Mouse (Mus musculus) adrenal gland, postnatal 14 days (tissue): ENCODE measurements around the gene Ttc12. TPM values are rescaled to one million over a fixed set of nuclear protein-coding genes. Genes with fewer than 3 reads are reported as not detected.
A peak's percentile ranks its signal among the peaks of the same experiment; 100 is the strongest.

ENCODE experiments used
- DNase-seq: peaks from one replicate; pipeline ENCODE4 v3.0.0; 2021; ENCODE audit warnings: mixed read lengths
- total RNA-seq: library from RNA; stranded (reverse); gene quantifications from 2 replicates; pipeline ENCODE4 v1.2.3, GENCODE M21; 2021

Gene Ttc12
- total RNA-seq, 1 experiment from 2014 or later: 10.3 TPM

- peak; percentile 90 for DNase-seq
Measured at GRCm38 (mm10) chr9:49488912-49489895, 3.2 kb upstream of the Ttc12 start.

- no peak for DNase-seq
Measured at GRCm38 (mm10) chr9:49488258-49488657, 2.2 kb upstream of the Ttc12 start.

DNA sequence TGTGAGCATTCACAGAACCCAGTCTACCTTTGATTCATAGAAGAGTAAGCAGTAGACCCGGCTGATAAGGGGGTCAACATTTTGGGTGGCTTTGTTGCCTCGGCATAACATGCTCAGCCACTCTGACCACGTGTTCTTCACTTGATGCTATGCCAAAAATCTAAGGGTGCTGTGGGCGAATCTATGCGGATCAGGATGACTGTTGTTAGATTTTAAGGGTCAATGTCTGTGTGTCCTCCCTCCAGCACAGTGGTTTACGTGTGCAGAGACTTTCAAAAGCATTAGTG lies 1.6 kb upstream of the Ttc12 start:
- no peak for DNase-seq

DNA sequence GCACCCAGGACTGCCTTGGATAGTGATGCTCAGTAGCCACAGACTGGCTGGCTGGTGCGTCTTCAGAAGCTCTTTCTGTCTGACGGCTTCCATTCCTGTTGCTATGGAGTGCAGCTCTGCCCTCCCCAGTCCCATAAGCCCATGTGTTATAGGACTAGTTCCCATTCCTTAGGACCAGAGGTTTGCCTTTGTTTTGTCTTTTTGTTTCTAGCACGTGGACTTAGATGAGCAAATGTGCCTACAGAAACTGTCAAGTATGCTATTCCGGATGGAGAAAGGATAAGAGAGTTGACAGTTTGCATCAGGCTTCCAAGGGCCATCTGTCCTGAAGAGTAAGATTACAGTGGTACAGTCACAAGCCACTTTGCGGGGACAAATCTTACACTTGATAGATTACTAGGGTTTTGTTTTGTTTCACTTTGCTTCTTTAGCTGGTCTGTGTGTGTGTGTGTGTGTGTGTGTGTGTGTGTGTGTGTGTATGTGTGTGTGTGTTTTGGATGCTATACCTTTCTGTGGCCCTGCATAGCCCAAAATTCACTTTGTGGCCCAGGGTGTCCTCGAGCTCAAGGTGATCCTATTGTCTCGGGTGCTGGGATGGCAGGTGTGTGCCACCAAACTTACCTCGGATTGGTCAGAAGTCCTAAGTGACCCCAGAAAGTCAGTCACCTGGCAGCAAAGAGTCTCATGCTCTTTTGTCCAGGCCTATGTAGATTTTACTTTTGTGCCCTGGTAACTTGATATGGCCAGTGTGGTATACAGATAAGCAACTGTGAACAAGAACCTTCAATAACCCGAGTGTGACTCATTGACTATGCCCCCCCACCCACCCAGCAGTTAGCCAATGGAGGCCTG lies 1.0 kb upstream of the Ttc12 start:
- no peak for DNase-seq

GRCm38 (mm10) chr9:49485250-49485891 lies 654 bp downstream of the Ttc12 start:
- DNase-seq: peak; percentile 59

GRCm38 (mm10) chr9:49483316-49483715 lies 2.7 kb downstream of the Ttc12 start:
- DNase-seq: peak; percentile 73

- DNase-seq: no peak
Measured at GRCm38 (mm10) chr9:49472126-49472525, 13.9 kb downstream of the Ttc12 start.

DNA sequence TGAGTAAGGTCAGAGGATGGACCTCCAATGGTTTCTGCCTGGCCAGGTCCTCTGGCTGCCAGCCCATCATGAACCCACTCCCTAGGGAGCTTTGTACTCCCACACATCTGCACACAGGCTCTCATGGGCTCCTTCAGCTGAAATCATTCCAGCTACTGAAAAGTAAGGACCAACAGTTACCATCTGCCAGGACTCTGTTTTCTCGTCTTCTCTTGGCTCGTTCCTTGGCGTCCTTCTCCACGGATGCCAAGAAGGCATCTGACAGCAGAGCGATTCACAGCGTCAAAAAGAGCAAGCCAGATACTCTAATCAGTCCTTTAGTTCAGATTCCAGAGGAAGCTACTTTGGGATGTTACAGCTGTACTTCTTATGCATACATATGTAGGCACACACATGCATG lies 15.1 kb downstream of the Ttc12 start:
- DNase-seq: no peak

DNA sequence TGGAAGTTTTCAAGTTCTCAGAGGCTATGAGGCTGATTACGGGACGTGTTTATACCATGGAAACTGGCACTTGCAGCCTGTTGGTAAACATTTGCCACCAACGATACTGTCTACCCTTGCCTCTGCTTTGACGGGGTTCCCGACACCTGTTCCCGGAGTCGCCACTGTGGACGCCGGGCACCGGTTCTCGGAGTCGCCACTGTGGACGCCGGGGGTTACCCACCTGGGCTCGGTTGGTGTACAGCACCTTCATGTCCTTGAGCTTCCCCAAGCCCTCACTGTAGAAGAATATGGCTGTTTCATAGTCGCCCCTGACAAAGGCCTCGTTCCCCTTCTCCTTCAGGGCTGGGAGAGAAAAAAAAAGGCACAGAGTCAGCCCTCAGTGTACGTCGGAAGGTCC lies 16.0 kb downstream of the Ttc12 start:
- no peak for DNase-seq

DNA sequence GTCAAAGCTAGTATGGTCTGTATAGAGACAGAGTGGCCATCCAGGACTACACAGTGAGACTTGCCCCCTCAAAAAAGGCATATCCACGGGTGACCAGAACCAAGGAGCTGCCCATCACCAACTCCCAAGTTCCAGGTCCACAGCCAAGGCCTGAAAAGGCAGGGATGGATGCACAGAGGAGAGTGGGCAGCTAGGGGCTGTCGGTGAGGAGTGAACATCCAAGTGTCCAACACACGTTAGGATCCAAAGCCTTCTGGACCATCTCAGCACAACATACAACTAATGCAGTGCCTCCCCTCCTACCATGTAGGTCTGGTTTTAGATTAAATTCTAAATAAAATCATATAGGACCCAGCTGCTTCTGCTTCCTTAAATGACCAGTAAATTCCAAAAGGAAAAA lies 29.9 kb downstream of the Ttc12 start:
- no peak for DNase-seq

DNA sequence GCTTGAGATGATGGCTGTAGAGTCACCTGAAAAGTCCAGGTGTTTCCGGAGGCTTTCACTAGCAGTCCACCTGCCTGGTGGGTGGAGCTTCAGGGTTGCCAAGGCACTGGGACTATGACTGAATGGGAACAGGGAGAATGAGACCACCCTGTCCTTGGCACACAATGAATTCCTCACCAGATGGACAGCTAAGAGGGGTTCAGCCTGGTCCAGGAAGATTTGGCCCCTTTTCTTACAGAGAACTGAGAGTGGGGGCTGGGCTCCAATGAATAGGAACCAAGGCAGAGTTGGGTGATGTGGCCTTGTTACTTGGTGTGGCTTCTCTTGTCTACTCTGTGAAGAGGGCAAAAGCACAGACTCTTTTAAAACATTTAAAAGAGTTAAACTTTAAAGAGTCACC lies 33.6 kb downstream of the Ttc12 start:
- DNase-seq: no peak

DNA sequence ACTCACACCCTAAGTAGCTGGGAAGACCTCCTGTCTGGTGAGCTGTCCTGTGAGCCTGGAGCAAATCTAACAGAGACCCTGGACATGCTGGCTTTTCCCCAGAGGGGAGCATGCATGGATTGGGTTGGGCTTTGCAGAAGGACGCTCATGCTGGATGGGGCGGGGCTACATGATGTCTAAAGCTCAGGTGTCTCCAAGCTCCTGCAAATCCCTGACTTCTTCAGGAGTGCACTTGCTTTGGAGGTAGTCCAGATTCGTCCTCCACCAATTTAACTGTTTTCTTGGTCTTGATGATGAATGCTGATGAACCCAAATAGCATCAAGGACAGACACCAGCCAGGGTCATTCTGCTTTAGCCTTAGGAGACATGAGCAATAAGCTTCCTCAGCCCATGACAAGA lies 35.5 kb downstream of the Ttc12 start:
- DNase-seq: peak; percentile 27

GRCm38 (mm10) chr9:49442621-49443020 lies 43.4 kb downstream of the Ttc12 start:
- no peak for DNase-seq

- DNase-seq: no peak
Measured at GRCm38 (mm10) chr9:49427478-49427877, 58.5 kb downstream of the Ttc12 start.

GRCm38 (mm10) chr9:49426921-49427320 lies 59.1 kb downstream of the Ttc12 start, which contains the start of gene Ankk1:
Ankk1 (minus strand) TSS chr9:49427021.
- DNase-seq: no peak

DNA sequence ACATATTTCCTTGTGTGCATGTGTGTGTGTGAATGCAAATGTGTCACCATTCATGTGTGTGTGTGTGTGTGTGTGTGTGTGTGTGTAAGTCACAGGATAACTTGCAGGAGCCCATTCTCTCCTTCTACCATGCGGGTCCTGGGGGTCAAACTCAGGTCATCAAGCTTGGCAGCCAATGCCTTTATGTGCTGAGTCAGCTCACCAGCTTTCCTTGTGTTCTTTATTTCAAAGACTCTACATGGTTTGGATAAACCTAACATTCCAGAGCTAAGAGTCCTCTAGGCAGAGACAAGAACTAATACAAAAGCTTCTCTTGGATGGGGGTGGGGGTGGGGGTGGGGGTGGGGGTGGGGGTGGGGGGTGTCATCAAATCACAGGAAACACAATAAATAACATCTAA lies 60.4 kb downstream of the Ttc12 start:
- DNase-seq: no peak

DNA sequence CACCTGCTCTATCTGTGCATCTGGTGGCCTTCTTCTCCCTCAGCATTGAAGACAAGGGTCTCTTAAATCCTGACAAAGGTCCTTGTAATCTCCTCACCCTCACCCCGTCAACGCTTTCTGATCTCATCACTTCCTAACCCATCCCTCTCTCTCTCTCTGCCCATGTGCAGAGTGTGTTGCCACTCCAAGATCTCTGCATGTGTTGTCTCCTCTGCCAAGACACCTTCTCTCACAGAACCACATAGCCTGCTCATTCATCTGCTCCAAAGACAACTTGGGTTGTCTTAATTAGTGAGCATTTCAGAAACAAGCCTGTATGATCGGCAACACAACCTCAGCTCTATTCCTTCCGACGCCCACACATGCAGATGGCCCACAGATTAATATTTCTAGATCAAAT lies 62.2 kb downstream of the Ttc12 start:
- no peak for DNase-seq

DNA sequence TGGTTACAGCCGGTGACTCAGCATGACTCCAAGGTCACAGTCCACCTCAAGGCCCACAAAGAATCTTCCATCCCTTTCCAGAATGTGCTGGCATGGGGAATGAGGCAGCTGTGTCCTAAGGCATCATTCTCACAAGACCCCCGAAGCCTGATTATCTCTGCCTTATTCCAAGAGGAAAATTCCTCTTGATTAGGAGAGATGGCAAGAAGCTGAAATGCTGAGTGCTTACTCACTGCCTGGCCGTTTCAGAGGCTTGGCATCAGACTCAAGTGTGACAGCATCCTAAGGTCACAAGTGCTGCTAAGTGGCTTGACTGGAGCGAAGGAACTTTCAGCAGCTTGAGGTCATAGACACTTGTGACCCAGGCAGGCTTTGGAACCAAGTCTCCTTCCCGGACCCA lies 75.4 kb downstream of the Ttc12 start:
- peak; percentile 18 for DNase-seq

DNA sequence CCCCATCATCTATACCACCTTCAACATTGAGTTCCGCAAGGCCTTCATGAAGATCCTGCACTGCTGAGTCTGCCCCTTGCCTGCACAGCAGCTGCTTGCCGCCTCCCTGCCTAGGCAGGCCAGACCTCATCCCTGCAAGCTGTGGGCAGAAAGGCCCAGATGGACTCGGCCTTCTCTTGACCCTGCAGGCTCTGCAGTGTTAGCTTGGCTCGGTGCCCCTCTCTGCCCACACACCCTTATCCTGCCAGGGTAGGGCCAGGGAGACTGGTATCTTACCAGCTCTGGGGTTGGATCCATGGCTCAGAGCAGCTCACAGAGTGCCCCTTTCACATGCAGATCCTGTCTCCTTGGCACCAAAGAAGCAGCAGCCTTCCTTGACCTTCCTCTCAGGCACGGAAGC lies 79.0 kb downstream of the Ttc12 start:
- no peak for DNase-seq

DNA sequence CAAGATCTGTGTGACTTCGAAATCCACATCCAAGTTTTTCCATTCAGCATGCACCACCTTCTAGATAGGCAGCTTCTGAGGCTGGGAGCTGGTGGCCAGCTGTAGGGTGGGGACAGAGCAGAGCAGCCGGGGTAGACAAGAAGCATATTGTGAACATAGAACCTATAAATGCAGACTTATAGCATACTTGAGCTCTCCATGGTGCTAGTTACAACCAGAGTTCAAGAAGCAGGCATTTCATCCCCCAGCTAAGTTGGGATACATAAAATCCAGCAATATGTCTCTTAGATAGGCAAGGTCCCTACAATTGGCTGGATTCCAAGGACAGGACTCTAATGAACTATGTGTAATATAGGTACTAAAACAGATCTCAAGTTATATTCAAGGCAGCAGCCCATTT lies 82.3 kb downstream of the Ttc12 start:
- no peak for DNase-seq

- DNase-seq: no peak
Measured at GRCm38 (mm10) chr9:49396006-49396405, 90.0 kb downstream of the Ttc12 start.

GRCm38 (mm10) chr9:49392242-49392641 lies 93.8 kb downstream of the Ttc12 start:
- DNase-seq: no peak
